Mouse (Mus musculus): ENCODE data around the gene Fmnl1. TPM values are rescaled to one million over a fixed set of nuclear protein-coding genes. Genes with fewer than 3 reads are reported as not detected.

Gene Fmnl1
- total RNA-seq (2021): 10 to 100 TPM; 17.7 to 20.5 TPM
- long read RNA-seq, experiment 1, partial matches to known transcripts: 0 of 1 reads
- long read RNA-seq, experiment 1, other reads (novel, unspliced or antisense): 1 of 1 reads
- long read RNA-seq, experiment 2, partial matches to known transcripts: 2 of 3 reads
- long read RNA-seq, experiment 2, other reads (novel, unspliced or antisense): 0 of 3 reads

- DNase-seq: peak; percentile 60
These were observed at the start of gene Fmnl1 for GRCm38 (mm10) chr11:103170494-103171285. Fmnl1 (plus strand) TSS chr11:103171107.

DNA sequence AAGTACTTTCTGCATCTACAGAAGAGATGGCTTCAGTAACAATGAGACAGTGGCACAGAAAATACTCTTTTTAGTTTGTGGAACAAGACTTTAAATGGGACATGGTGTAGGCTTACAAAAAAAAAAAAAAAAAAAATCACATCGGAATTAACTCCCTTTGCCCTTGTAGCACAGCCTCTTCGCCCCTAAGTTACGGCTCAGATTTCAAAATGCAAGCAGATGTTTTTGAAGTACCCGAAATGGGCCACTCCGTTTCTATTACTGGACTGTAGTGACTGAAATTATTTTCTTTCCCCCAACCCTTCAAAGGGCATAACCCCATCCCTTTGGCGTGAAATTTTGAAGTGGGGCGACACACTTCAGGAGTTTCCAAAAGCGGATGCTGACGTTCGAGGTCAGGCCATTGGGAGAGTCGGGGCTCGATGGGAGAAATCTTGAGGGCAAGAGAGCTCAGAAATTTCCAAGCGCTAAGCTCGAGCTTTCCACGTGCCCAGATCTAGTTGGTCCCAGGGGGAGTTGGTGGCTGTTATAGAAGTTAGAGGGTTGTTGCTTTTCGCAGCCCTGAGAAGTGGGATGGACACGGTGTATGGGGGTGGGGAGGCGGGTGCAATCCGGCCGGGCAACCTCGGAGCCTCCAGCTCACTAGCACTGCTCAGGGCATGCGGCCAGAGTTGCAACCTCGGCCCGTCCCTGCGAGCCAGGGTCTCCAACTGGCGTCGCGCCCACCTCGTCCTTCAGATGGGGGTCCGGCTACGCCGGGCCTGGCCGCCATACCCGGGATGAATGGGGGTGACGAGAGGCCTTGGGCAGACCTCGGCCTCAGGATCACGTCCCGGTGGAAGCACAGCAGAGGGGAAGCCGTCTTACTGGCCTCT, 39.0 kb upstream of the Fmnl1 start, which contains the start of gene Hexim2:
Hexim2 (plus strand) TSS at position 729 of the 875 bp plus-strand sequence.
- DNase-seq: peak; percentile 81

DNA sequence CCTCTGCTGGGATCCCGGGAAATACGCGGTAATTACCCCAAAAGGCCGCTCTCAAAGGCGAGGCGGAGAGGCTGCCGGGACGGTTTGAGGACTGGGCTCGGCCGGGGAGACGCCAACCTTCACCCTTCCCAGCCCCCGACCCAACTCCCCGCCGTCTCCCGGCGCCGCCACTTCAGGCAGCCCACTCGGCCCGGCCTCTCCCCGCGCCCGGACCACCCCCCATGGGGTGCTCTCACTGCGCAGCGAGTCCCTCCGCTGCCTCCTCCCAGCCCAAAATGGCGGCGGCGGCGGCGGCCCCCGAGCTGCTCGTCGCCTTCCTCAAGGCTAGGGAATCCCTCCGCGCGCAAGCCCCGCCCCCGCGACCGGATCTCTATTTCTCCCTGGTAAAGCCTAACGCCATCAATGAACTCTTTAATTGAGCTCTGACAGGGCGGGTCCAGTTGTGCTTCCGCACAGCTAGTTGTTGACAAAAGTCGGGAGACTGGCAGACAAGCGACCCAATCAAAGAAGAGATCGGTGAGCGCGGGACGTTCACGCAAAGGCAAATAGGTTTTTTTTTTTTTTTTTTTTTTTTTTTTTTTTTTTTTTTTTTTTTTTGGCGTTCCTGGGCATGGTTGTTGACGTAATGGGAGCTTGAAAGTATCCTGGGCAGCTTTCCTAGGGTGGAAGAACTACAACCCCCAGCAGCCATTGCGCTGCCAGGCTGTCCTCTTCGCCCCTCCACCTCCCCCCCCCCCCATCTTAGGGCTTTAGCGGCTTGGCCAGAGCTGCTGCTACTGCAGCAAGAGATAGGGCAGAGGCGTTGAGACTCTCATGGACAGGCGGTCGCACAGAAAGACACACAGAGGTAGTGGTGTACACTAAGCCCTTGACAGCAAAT, 38.1 kb upstream of the Fmnl1 start:
- DNase-seq: peak; percentile 100

- no peak for DNase-seq
These were observed 37.3 kb upstream of the Fmnl1 start for GRCm38 (mm10) chr11:103133456-103134185.

- DNase-seq: peak; percentile 66
These were observed 36.7 kb upstream of the Fmnl1 start for GRCm38 (mm10) chr11:103134221-103134620.

GRCm38 (mm10) chr11:103136039-103136577, 34.8 kb upstream of the Fmnl1 start:
- no peak for DNase-seq

DNA sequence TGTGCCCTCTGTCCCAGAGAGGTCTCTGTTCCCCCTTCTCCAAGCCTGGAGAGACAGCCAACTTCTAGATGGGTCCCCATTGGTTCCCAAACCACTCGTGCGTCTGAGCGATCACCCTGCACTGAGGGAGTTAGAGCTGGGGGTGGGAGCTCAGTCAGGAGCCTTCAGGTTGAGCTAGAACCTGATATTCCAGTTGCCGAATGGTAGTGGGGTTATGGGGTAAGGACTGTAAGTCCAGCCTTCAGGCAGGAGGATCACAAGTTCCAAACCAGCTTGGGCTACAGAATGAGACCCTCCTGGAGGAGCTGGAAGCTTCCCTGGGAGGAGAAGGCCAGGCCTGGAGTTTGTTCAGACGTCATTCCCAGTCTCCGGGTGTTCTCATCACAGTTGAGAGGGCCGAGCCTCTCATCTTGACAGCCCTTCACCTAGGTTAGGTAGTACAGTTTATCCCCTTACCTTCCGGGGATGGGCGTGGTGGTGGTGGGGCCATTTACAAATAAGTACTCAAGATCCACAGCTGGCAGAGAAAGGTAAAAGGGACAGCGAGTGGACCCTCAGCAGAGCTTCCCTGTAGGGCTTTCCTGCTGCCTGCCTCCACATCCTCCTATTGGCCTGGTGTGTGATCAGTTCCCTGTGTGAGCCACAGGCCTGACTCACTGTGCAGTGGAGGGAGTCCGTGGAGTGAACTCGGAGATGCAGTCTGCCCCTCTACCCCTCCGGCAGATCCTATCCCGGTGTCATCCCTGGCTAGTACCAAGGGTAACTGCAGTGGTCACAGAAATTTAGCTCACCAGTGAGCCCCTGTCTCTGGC, 30.8 kb upstream of the Fmnl1 start:
- DNase-seq: peak; percentile 60

DNA sequence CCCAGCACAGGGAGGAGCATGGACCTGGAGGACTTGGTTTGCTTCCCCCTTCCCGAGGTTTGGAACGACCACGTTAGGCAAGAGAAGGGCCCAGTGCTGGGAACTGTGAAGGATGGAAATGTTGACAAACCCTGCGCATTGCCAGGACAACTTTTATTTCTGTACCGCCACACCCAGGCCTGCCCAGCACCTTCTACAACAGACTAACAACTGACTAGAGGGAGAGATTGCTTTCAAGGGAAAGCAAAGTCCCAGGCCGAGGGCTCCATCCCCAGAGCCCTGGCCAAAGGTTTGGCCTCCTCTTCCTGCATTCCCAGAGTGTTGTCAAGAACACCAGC, 30.2 kb upstream of the Fmnl1 start:
- DNase-seq: no peak

DNA sequence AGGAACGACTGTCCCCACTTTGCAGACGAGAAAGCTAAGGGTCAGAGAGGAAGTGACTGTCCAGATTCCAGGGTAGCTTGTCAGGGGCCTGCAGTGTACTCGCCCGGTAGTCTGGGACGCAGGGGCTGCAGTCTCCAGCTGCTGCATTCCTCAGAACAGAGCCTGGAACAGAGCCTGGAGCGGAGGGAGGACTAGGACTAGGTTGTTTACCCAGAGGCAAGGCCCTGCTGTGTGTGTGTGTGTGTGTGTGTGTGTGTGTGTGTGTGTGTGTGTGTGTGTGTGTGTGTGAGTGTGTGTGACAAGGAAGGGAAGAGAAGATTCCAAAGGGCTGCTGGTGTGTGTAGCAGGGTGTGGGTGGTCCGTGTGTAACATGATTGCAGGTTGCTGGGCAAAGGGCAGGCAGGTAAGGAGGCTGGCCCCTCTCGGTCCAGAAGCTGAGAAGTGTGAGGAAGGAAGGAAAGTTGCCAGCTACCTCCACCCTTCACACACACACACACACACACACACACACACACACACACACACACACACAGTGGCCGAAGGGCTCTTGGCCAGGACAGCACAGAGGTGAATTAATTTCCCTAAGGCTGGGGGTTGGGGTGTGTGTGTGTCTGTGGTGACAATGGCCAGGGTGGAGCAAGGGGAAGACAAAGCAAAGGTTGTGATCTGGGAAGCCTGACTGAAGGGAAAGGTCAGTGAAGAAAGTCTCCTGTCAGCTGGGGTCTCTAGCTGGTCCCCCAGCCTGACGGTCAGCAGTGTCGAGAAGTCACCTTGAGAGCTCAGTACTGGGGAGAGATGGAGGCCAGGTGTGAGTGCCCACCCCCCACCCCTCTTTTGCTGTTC, 29.6 kb upstream of the Fmnl1 start:
- DNase-seq: peak; percentile 77

DNA sequence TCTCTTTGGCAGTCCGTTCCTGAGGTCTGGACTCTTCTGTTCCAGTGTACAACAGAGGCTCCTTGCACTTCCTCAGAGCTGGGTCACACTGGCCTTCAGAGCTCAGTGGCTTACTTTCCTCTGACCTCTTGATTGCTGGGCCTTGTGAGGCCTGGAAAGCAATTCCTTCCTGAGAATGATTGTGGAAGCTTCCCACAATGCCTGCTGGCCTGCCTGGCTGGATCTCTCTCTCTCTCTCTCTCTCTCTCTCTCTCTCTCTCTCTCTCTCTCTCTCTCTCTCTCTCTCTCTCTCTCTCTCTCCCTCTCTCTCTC, 29.0 kb upstream of the Fmnl1 start:
- peak; percentile 60 for DNase-seq

GRCm38 (mm10) chr11:103142441-103143182, 28.3 kb upstream of the Fmnl1 start:
- peak; percentile 82 for DNase-seq

- DNase-seq: peak; percentile 69
These were observed 26.3 kb upstream of the Fmnl1 start for GRCm38 (mm10) chr11:103144309-103145285.

GRCm38 (mm10) chr11:103146386-103146785, 24.5 kb upstream of the Fmnl1 start:
- DNase-seq: no peak

DNA sequence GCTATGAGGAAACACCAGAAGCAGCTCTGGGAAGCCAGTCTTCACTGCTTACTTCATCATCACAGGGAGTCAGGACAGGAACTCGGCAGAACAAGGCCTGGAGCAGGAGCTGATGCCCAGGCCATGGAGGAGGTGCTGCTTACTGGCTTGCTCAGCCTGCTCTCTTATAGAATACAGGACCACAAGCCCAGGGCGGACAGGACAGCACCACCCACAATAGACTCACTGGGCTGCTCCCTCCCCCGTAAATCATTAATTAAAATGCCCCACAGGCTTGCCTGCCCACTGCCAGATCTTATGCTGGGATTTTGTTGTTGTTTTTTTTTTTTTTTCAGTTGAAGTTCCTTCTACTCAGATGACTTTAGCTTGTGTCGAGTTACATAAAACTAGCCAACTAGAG, 23.1 kb upstream of the Fmnl1 start:
- no peak for DNase-seq

- DNase-seq: no peak
These were observed 21.1 kb upstream of the Fmnl1 start for GRCm38 (mm10) chr11:103149771-103150170.

DNA sequence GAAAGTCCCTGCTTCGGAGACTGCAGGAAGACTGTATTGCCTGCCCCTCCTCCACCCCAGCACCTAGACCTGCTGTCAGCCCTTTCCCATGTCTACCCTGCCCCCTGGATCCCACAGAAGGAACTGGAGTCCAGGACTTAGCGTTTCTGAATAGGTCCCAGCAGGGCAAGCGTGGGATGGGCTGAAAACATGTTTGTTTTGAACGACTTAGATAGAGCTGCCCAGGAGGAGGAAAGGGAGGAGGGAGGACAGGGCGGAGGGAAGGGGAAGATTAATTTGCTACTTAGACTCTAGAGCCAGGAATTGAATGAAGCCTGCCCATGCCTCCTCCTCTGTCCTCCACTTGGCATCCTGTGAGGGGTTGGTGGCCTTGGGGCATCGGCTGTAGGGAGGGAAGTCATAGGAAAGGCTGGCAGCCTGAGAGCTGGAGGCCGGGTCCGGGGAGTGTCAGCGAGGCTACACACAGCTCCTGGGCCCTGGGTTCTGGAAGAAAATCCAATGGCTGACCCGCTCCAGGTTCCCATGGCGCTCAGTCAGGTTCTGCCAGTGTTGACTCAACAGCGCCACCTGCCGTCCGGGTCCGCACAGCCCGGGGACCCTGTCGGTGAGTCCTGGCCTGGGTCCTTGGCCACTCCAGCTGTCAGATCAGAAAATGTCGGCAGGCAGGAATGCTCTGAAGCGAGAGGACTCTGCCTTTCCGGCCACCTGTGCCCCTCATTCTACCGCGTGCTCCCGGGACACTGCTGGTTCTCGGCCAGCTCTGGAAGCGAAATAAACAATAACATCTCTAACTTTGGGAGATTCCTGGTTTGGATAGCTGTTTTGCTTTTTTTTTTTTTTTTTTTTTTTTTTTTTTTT, 12.1 kb upstream of the Fmnl1 start:
- peak; percentile 99 for DNase-seq

All from adrenal gland, postnatal 10 days (tissue).